Mouse (Mus musculus) ES-Bruce4 (cell line): ENCODE data around the gene Fgfr2. TPM values are rescaled to one million over a fixed set of nuclear protein-coding genes. Genes with fewer than 3 reads are reported as not detected.

Experiments used
- H3K27ac ChIP-seq: 2 replicates; pipeline ENCODE4 v1.5.1; 2012; ENCODE audit warnings: low read length, inconsistent platforms; ENCODE audit not compliant: insufficient read depth
- H3K27me3 ChIP-seq: 2 replicates; pipeline ENCODE4 v1.6.1; 2012; ENCODE audit warnings: mild to moderate bottlenecking, low read length, inconsistent platforms; ENCODE audit not compliant: control insufficient read depth, poor library complexity, insufficient read depth, severe bottlenecking
- H3K36me3 ChIP-seq: 2 replicates; pipeline ENCODE4 v1.6.1; 2012; ENCODE audit warnings: inconsistent platforms, mild to moderate bottlenecking, low read length, moderate library complexity; ENCODE audit not compliant: control insufficient read depth, poor library complexity, insufficient read depth, severe bottlenecking
- H3K4me1 ChIP-seq: one replicate; pipeline ENCODE4 v1.8.1; 2011; ENCODE audit warnings: low read length; ENCODE audit not compliant: control insufficient read depth, insufficient read depth
- H3K4me3 ChIP-seq: 2 replicates; pipeline ENCODE4 v1.5.1; 2011; ENCODE audit warnings: low read depth, mild to moderate bottlenecking, low read length
- H3K9ac ChIP-seq: 2 replicates; pipeline ENCODE4 v1.6.1; 2012; ENCODE audit warnings: low read depth, mild to moderate bottlenecking, inconsistent platforms; ENCODE audit not compliant: poor library complexity, severe bottlenecking
- H3K9me3 ChIP-seq: replicated peaks from 2 replicates; pipeline ENCODE4 v1.6.1; 2012; ENCODE audit warnings: mild to moderate bottlenecking, low read length, inconsistent platforms; ENCODE audit not compliant: control insufficient read depth, poor library complexity, insufficient read depth, severe bottlenecking
- CTCF ChIP-seq: IDR thresholded peaks from one replicate; pipeline ENCODE4 v1.8.1; 2011; ENCODE audit warnings: low read depth, low read length
- EP300 ChIP-seq: IDR thresholded peaks from 2 replicates; pipeline ENCODE4 v1.6.1; 2011; ENCODE audit warnings: low read depth, low read length; ENCODE audit not compliant: insufficient read depth
- POLR2A ChIP-seq: IDR thresholded peaks from one replicate; pipeline ENCODE4 v1.8.1; 2011; ENCODE audit warnings: low read length; ENCODE audit not compliant: insufficient read depth
- polyA plus RNA-seq: library from polyadenylated mRNA; stranded (reverse); fragments of >200 nt; gene quantifications from 2 replicates; pipeline ENCODE4 v1.2.4, GENCODE M21; 2011; ENCODE audit warnings: low read depth; ENCODE audit not compliant: missing spikeins, insufficient read depth, insufficient read length

Fgfr2 gene
- polyA plus RNA-seq, 1 experiment: 34.8 TPM

GRCm38 (mm10) chr7:132575623-132576022 lies 547.5 kb downstream of the Fgfr2 start:
- no peaks in the 10 kb centered on the region; the same call in 1 of the 2 replicates for H3K27me3 ChIP-seq
- no peaks in the 10 kb centered on the region for H3K36me3 ChIP-seq
- no peaks in the 10 kb centered on the region for H3K4me1 ChIP-seq
- H3K4me3 ChIP-seq: peak overlapping the region; percentile 81
- no peak overlapping the region for H3K27ac ChIP-seq
- no peaks in the 10 kb centered on the region for H3K9me3 ChIP-seq
- TF ChIP-seq EP300 (0 out of 2 replicates have a peak, but pooled peaks have one; percentile 29), POLR2A (no peak), CTCF (peak; percentile 70)
- H3K9ac ChIP-seq: peak overlapping the region; percentile 73

GRCm38 (mm10) chr7:132574646-132575045 lies 548.5 kb downstream of the Fgfr2 start:
- TF ChIP-seq EP300: no peak
- TF ChIP-seq CTCF: no peak
- Histone ChIP-seq H3K27me3 (no peaks in the 10 kb centered on the region; the same call in 1 of the 2 replicates), H3K9me3 (no peaks in the 10 kb centered on the region), H3K4me3 (no peak overlapping the region), H3K36me3 (no peaks in the 10 kb centered on the region), H3K4me1 (no peaks in the 10 kb centered on the region), H3K9ac (no peak overlapping the region), H3K27ac (no peak overlapping the region)

GRCm38 (mm10) chr7:132573205-132573604 lies 549.9 kb downstream of the Fgfr2 start:
- Histone ChIP-seq H3K4me3 (no peak overlapping the region), H3K27me3 (no peaks in the 10 kb centered on the region), H3K9ac (no peak overlapping the region), H3K27ac (no peak overlapping the region), H3K9me3 (no peaks in the 10 kb centered on the region), H3K4me1 (no peaks in the 10 kb centered on the region), H3K36me3 (no peaks in the 10 kb centered on the region)
- TF ChIP-seq CTCF (no peak), POLR2A (no peak), EP300 (no peak)

GRCm38 (mm10) chr7:132572738-132573137 lies 550.4 kb downstream of the Fgfr2 start:
- Histone ChIP-seq H3K9me3 (no peaks in the 10 kb centered on the region), H3K27ac (no peak overlapping the region), H3K36me3 (no peaks in the 10 kb centered on the region), H3K9ac (no peak overlapping the region), H3K27me3 (no peaks in the 10 kb centered on the region), H3K4me1 (no peaks in the 10 kb centered on the region), H3K4me3 (no peak overlapping the region)
- TF ChIP-seq CTCF (no peak), POLR2A (no peak), EP300 (no peak)

- Histone ChIP-seq H3K9ac (no peak overlapping the region), H3K27me3 (no peaks in the 10 kb centered on the region), H3K4me1 (no peaks in the 10 kb centered on the region), H3K9me3 (no peaks in the 10 kb centered on the region), H3K4me3 (no peak overlapping the region), H3K27ac (no peak overlapping the region), H3K36me3 (peaks cover 2% of the 10 kb centered on the region; the same call in 1 of the 2 replicates)
- no peak for TF ChIP-seq EP300
- no peak for TF ChIP-seq POLR2A
- TF ChIP-seq CTCF: no peak
Measured at GRCm38 (mm10) chr7:132571481-132571880, 551.7 kb downstream of the Fgfr2 start.

- peaks cover 2% of the 10 kb centered on the region; the same call in 1 of the 2 replicates for H3K36me3 ChIP-seq
- no peak overlapping the region for H3K4me3 ChIP-seq
- no peaks in the 10 kb centered on the region for H3K27me3 ChIP-seq
- no peak overlapping the region for H3K27ac ChIP-seq
- TF ChIP-seq CTCF: no peak
- no peak for TF ChIP-seq POLR2A
- no peak for TF ChIP-seq EP300
- H3K9ac ChIP-seq: no peak overlapping the region
- H3K4me1 ChIP-seq: no peaks in the 10 kb centered on the region
- H3K9me3 ChIP-seq: no peaks in the 10 kb centered on the region
Measured at GRCm38 (mm10) chr7:132570071-132570470, 553.1 kb downstream of the Fgfr2 start.

GRCm38 (mm10) chr7:132568817-132569216 lies 554.3 kb downstream of the Fgfr2 start:
- H3K4me3 ChIP-seq: no peak overlapping the region
- no peaks in the 10 kb centered on the region for H3K4me1 ChIP-seq
- no peak overlapping the region for H3K27ac ChIP-seq
- H3K27me3 ChIP-seq: no peaks in the 10 kb centered on the region
- no peak overlapping the region for H3K9ac ChIP-seq
- no peaks in the 10 kb centered on the region for H3K9me3 ChIP-seq
- TF ChIP-seq EP300: no peak
- no peak for TF ChIP-seq POLR2A
- no peak for TF ChIP-seq CTCF
- H3K36me3 ChIP-seq: peaks cover 2% of the 10 kb centered on the region
